Mouse (Mus musculus) intestine, embryonic 14.5 days (tissue): ENCODE measurements around the gene Tcf7l2. TPM values are rescaled to one million over a fixed set of nuclear protein-coding genes. Genes with fewer than 3 reads are reported as not detected.
A peak's percentile ranks its signal among the peaks of the same experiment; 100 is the strongest.

Experiments used
- ATAC-seq: fragments of 200-750 bp; cut with Nextera tagmentation; replicated peaks from 2 replicates; pipeline ENCODE4 v1.8.0; 2017; ENCODE audit warnings: low read depth, moderate number of reproducible peaks, moderate TSS enrichment, moderate library complexity; ENCODE audit not compliant: low FRiP score, low TSS enrichment
- DNase-seq: peaks from one replicate; pipeline ENCODE4 v3.0.0-alpha.2; 2018; ENCODE audit warnings: low spot score
- H3K27ac ChIP-seq: fragments of 300-500 bp; sonication (generic); 2 replicates; pipeline ENCODE4 v1.5.1; 2014; ENCODE audit warnings: low read depth, mild to moderate bottlenecking, control low read depth
- H3K27me3 ChIP-seq: fragments of 300-500 bp; sonication (generic); replicated peaks from 2 replicates; pipeline ENCODE4 v1.6.1; 2014; ENCODE audit warnings: low read length, control low read depth; ENCODE audit not compliant: control insufficient read depth, insufficient read depth
- H3K36me3 ChIP-seq: fragments of 300-500 bp; sonication (generic); 2 replicates; pipeline ENCODE4 v1.6.1; 2014; ENCODE audit warnings: low read length, control low read depth; ENCODE audit not compliant: control insufficient read depth, insufficient read depth
- H3K4me1 ChIP-seq: fragments of 300-500 bp; sonication (generic); replicated peaks from 2 replicates; pipeline ENCODE4 v1.6.1; 2014; ENCODE audit warnings: low read length, control low read depth, mixed read lengths; ENCODE audit not compliant: control insufficient read depth, insufficient read depth
- H3K4me2 ChIP-seq: fragments of 300-500 bp; sonication (generic); 2 replicates; pipeline ENCODE4 v1.6.1; 2014; ENCODE audit warnings: low read length
- H3K4me3 ChIP-seq: fragments of 300-500 bp; sonication (generic); 2 replicates; pipeline ENCODE4 v1.5.1; 2014; ENCODE audit warnings: low read depth, low read length, control low read depth, mixed read lengths
- H3K9ac ChIP-seq: fragments of 300-500 bp; sonication (generic); 2 replicates; pipeline ENCODE4 v1.6.1; 2014; ENCODE audit warnings: mild to moderate bottlenecking, low read length
- H3K9me3 ChIP-seq: fragments of 300-500 bp; sonication (generic); 2 replicates; pipeline ENCODE4 v1.6.1; 2016; ENCODE audit warnings: low read length, control low read depth; ENCODE audit not compliant: control insufficient read depth
- WGBS: fragments of 180-500 bp; shearing (Covaris S2); extraction: QIAGEN DNeasy Blood & Tissue Kit; methylation state at CpG from one replicate; pipeline ENCODE4 v1.1.7; 2014; 5-methylcytosine and 5-hydroxymethylcytosine counted together
- polyA plus RNA-seq: library from polyadenylated mRNA; unstranded; fragments of >200 nt; fragmentation: Nextera tagmentation; extraction: Ambion mirVana; gene quantifications from 2 replicates; pipeline ENCODE4 v1.2.1, GENCODE M21; 2014

The Tcf7l2 gene
- polyA plus RNA-seq, 1 experiment from 2014 or later, result 97.2 TPM

- Histone ChIP-seq H3K4me2 (0 out of 2 replicates have a peak overlapping the region, but pooled peaks have one; percentile 4), H3K9ac (no peak overlapping the region), H3K4me3 (no peak overlapping the region), H3K27ac (peak overlapping the region; percentile 27; the same call in 1 of the 2 replicates), H3K9me3 (no peaks in the 10 kb centered on the region), H3K36me3 (no peaks in the 10 kb centered on the region), H3K27me3 (no peaks in the 10 kb centered on the region), H3K4me1 (peaks cover 21% of the 10 kb centered on the region)
- DNase-seq, result no peak
- WGBS, result 28% methylated on average over 20 of the region's 20 CpGs
- no peak for ATAC-seq
These were observed 65.8 kb downstream of the Tcf7l2 start for GRCm38 (mm10) chr19:55807194-55808053.

GRCm38 (mm10) chr19:55808304-55808703 is 66.7 kb downstream of the Tcf7l2 start:
- H3K4me2 ChIP-seq, result no peak overlapping the region
- no peaks in the 10 kb centered on the region for H3K27me3 ChIP-seq
- DNase-seq (no peak), ATAC-seq (no peak)
- H3K9ac ChIP-seq, result no peak overlapping the region
- no peaks in the 10 kb centered on the region for H3K9me3 ChIP-seq
- H3K4me1 ChIP-seq, result peaks cover 21% of the 10 kb centered on the region
- no peak overlapping the region for H3K4me3 ChIP-seq
- no peaks in the 10 kb centered on the region for H3K36me3 ChIP-seq
- 73% methylated on average over 2 of the region's 2 CpGs for WGBS
- H3K27ac ChIP-seq, result no peak overlapping the region

- whole genome bisulfite sequencing, result 68% methylated on average over 4 of the region's 4 CpGs
- no peaks in the 10 kb centered on the region for H3K9me3 ChIP-seq
- no peak for DNase-seq
- H3K36me3 ChIP-seq, result no peaks in the 10 kb centered on the region
- H3K4me3 ChIP-seq, result no peak overlapping the region
- H3K4me2 ChIP-seq, result no peak overlapping the region
- H3K4me1 ChIP-seq, result peaks cover 29% of the 10 kb centered on the region
- no peak for ATAC-seq
- H3K27me3 ChIP-seq, result no peaks in the 10 kb centered on the region
- no peak overlapping the region for H3K9ac ChIP-seq
- H3K27ac ChIP-seq, result no peak overlapping the region
These were observed 67.9 kb downstream of the Tcf7l2 start for GRCm38 (mm10) chr19:55809539-55809938.

GRCm38 (mm10) chr19:55812236-55812635 is 70.6 kb downstream of the Tcf7l2 start:
- Histone ChIP-seq H3K36me3 (no peaks in the 10 kb centered on the region), H3K9ac (no peak overlapping the region), H3K27ac (no peak overlapping the region), H3K27me3 (no peaks in the 10 kb centered on the region), H3K9me3 (no peaks in the 10 kb centered on the region), H3K4me2 (no peak overlapping the region), H3K4me1 (peaks cover 21% of the 10 kb centered on the region; the same call in 1 of the 2 replicates), H3K4me3 (no peak overlapping the region)
- DNase-seq (no peak), ATAC-seq (no peak)

GRCm38 (mm10) chr19:55815010-55815790 is 73.6 kb downstream of the Tcf7l2 start:
- Histone ChIP-seq H3K27ac (no peak overlapping the region), H3K9me3 (no peaks in the 10 kb centered on the region), H3K4me1 (peaks cover 11% of the 10 kb centered on the region; the same call in 1 of the 2 replicates), H3K36me3 (peaks cover 21% of the 10 kb centered on the region), H3K27me3 (no peaks in the 10 kb centered on the region), H3K4me2 (no peak overlapping the region), H3K4me3 (no peak overlapping the region), H3K9ac (no peak overlapping the region)
- 0 out of 2 replicates have a peak, but pooled peaks have one; percentile 43 for ATAC-seq
- WGBS, result 59% methylated on average over 15 of the region's 15 CpGs
- no peak for DNase-seq

GRCm38 (mm10) chr19:55816974-55817373 is 75.4 kb downstream of the Tcf7l2 start:
- no peaks in the 10 kb centered on the region for H3K27me3 ChIP-seq
- no peak for ATAC-seq
- 77% methylated on average over 7 of the region's 7 CpGs for WGBS

GRCm38 (mm10) chr19:55820202-55820601 is 78.6 kb downstream of the Tcf7l2 start:
- DNase-seq (no peak), ATAC-seq (no peak)
- no peak overlapping the region for H3K9ac ChIP-seq
- H3K9me3 ChIP-seq, result no peaks in the 10 kb centered on the region
- H3K27ac ChIP-seq, result no peak overlapping the region
- WGBS, result 86% methylated on average over 7 of the region's 7 CpGs
- no peak overlapping the region for H3K4me2 ChIP-seq
- no peaks in the 10 kb centered on the region for H3K27me3 ChIP-seq
- H3K4me1 ChIP-seq, result 0 out of 2 replicates have a peak, but pooled peaks cover 5% of the 10 kb centered on the region
- peaks cover 34% of the 10 kb centered on the region for H3K36me3 ChIP-seq
- no peak overlapping the region for H3K4me3 ChIP-seq

More at GRCm38 (mm10) chr19:55816974-55817373, 75.4 kb downstream of the Tcf7l2 start:
- Histone ChIP-seq H3K4me3 (no peak overlapping the region), H3K27ac (no peak overlapping the region), H3K36me3 (peaks cover 34% of the 10 kb centered on the region), H3K4me2 (no peak overlapping the region), H3K9me3 (no peaks in the 10 kb centered on the region), H3K4me1 (peaks cover 11% of the 10 kb centered on the region; the same call in 1 of the 2 replicates), H3K9ac (no peak overlapping the region)
- no peak for DNase-seq

- H3K9me3 ChIP-seq, result no peaks in the 10 kb centered on the region
- DNase-seq (no peak), ATAC-seq (no peak)
- H3K4me1 ChIP-seq, result peaks cover 20% of the 10 kb centered on the region; the same call in 1 of the 2 replicates
- H3K27me3 ChIP-seq, result no peaks in the 10 kb centered on the region
- H3K4me2 ChIP-seq, result no peak overlapping the region
- no peak overlapping the region for H3K9ac ChIP-seq
- peak overlapping the region; percentile 2; the same call in 1 of the 2 replicates for H3K27ac ChIP-seq
- H3K36me3 ChIP-seq, result peaks cover 13% of the 10 kb centered on the region
- no peak overlapping the region for H3K4me3 ChIP-seq
- 39% methylated on average over 8 of the region's 8 CpGs for WGBS
These were observed 83.6 kb downstream of the Tcf7l2 start for GRCm38 (mm10) chr19:55825001-55825827.
